Mouse (Mus musculus) heart, adult 18-20 months (tissue): ENCODE measurements around the gene Tlr2. TPM values are rescaled to one million over a fixed set of nuclear protein-coding genes. Genes with fewer than 3 reads are reported as not detected.
"Not testable (repeated sequence)": the region's sequence is repeated elsewhere in the genome, so short reads cannot be mapped to it uniquely, and the experiment has no call there.

Source experiments
- DNase-seq, 2 experiments: peaks; one replicate each; pipeline ENCODE4 v3.0.0; 2021 to 2022; ENCODE audit warnings: mixed read lengths in 1 of 2
- long read RNA-seq, 2 experiments: library from polyadenylated mRNA; stranded (forward); transcript quantifications; one replicate each; pipeline ENCODE4 v2.0.0; 2021
- total RNA-seq, 2 experiments: library from RNA; stranded (reverse); gene quantifications; 2 replicates each; pipeline ENCODE4 v1.2.3; 2021

The Tlr2 gene
- total RNA-seq, result 1 to 10 TPM; 1.8 to 1.9 TPM
- long read RNA-seq, experiment 1, result 0 reads
- long read RNA-seq, experiment 2, result 0 reads

GRCm38 (mm10) chr3:83841095-83841850 lies at the start of gene Tlr2:
Gene Tlr2 (minus strand): TSS chr3:83841767.
- peak; percentile 87 to 90 for DNase-seq

DNA sequence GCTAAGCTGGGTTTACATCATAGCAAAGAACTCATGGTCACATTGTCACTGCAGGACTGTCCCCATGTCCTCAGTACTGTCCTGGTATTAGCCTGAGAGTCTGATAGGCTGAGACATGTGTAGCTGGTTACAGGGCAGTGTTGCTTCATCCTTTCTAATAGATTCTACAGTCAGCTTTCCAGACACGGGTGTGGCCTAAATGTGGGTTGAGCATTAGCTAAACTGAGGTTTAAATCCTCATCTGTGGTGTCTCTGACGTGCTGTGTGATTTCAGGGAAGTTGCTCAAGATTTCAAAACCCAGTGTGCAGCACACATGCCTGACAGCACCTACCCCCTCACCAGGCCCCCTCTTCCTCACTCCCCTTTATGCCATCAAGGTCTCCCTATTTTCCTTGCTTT lies 43.6 kb upstream of the Tlr2 start:
- no peak for DNase-seq

GRCm38 (mm10) chr3:83879261-83880050 lies 37.9 kb upstream of the Tlr2 start:
- not testable (repeated sequence) for DNase-seq

DNA sequence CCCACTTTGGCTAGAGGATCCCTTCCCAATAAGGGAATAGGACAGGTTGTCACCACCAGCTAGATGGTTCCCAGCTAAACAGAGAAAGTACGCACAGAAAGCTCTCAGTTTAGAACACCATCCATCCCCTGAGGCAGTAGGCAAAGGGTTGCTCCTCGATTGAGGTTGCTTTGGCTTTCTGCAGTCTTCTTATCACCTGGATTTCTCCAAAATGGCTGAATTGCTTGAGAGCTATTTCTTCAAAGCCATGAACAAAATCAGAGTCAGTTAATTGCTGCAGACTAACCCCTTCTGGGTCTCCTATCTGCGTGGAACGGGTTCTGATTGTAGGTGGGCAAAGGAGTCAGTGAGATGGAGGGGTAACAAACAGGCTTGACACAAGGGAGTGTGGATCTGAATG lies 37.2 kb upstream of the Tlr2 start:
- no peak for DNase-seq

DNA sequence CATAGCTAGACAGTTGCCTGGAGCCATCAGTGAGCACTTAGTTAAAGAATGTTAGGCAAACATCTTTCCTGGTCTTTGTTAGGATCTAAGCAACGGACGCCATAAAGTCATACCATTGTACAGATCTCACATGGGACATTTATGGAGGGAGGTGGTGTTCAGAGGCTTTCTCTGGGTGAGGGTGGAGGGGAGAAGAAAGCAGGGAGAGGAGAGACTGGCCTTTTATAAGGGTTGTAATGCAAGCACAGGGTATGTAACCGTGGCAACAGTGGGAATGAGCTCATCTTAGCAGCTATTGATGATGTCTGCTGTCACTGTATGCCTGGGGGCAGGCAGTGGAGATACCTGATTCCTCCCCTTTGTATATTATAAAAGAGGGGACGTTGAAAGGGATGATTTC lies 34.7 kb upstream of the Tlr2 start:
- DNase-seq, result no peak

DNA sequence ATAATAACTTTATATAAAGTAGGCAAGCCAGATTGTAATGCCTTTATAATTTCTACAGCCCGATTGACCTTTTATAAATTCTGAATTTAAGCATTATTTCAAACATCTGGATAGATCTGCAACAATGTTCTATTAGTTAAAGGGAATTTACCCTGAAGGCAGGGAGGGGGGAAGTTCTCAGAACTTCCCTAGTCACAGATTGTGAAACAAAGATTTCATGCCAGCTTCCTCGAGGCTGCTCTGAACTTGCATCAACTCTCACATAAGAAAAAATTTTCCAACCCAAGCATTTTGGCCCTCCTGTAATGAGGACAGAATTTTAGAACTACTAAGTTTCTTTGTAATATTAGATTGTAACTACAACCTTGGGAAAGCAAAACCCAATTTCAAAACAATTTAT lies 33.5 kb upstream of the Tlr2 start:
- DNase-seq, result not testable (repeated sequence)

- DNase-seq, result not testable (repeated sequence)
Measured at GRCm38 (mm10) chr3:83872853-83873252, 31.3 kb upstream of the Tlr2 start.

- DNase-seq, result not testable (repeated sequence)
Measured at GRCm38 (mm10) chr3:83871962-83872361, 30.4 kb upstream of the Tlr2 start.

DNA sequence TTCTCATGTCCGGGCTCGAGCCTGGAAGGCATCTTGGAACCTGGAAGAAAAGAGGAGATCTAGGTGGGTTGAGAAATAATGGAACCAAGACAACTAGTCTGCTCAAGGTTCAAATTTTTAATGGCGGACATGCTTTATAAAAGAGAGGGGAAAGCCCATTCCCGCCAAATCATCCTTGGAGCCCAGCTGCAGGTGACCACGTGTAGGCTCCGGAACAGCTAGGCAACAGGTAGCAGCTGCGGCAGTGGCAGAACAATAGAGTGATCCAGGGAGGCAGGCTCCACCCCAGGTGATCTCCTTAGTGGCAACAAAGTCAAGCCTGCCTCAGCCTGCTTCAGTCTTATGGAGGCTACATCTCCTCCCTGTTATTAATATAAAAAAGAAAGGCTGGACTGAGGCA lies 30.0 kb upstream of the Tlr2 start:
- not testable (repeated sequence) for DNase-seq

DNA sequence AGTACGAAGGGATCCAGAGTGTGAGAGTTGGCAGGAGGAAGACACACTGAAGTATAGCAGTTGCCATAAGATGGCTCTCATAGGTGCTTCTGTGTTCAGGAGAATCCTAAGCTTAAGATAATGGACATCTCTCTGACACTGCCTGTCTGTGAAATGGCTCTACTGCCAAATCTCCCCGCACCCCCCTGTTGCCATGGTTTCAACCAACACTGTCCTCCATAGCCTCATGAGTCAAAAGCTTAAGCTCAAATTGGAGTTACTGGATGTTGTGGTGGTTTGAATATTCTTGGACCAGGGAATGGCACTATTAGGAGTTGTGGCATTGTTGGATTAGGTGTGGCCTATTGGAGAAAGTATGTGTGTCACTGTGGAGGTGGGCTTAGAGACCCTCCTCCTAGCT lies 28.2 kb upstream of the Tlr2 start:
- no peak for DNase-seq

DNA sequence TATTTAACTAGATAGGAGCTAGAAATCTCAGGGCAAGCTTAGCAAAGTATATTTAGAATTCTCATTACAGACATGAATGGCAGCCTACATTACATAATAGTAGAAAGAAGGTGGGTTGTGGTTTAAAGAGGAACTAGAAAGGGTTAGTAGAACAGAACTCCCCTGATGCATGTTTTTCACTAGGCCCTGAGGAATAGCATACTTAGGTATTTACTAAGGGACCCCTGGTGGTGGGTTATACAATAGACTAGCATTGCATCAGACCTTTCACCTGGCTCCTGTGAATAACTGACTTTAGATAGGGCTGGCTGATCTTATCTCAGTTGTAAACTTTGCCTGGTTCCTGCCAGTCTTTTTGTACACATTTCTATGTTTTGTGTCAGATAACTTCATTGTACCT lies 25.5 kb upstream of the Tlr2 start:
- not testable (repeated sequence) for DNase-seq

GRCm38 (mm10) chr3:83865216-83865615 lies 23.6 kb upstream of the Tlr2 start:
- peak; percentile 55 to 56 for DNase-seq

GRCm38 (mm10) chr3:83864064-83864548 lies 22.5 kb upstream of the Tlr2 start:
- DNase-seq, result no peak

- DNase-seq, result peak; percentile 88 to 93
Measured at GRCm38 (mm10) chr3:83862956-83863355, 21.4 kb upstream of the Tlr2 start.

DNA sequence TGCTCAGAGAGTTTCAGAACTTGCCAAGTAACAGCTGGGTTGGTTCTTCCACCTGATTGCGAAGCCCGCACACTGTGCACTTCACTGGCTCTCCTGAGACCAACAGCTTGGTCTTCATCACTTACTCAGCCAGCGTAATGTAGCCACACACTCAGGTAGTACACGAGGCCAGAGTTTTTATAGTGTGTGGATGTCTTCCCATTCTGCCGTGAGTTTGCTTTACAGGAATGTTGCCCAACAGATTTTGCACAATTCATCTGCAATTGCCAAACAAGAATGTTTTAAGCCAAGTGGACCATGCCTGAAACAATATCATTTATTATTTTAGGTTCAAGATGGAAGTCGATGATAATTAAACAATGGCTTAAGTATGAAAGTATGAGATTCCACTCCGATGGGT lies 18.0 kb upstream of the Tlr2 start:
- DNase-seq, result no peak

DNA sequence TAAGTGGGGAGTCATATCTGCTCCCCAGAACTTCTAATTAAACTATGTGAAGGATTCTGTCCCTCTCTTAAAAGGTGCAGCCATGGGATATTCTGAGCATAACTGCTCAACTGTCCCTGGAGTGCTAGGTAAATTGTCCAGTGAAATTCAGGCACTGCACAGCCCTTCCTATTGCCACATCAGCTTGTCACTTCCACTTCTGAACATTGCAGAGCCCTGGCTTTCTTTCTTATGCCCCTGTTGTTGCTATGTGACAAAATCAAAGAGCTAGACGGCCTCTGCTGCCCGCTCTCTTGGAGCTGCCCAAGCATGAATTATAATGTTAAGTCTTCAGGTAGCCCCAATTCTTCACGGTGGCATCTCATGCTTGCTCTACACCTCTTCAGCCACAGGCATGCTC lies 17.5 kb upstream of the Tlr2 start:
- DNase-seq, result no peak

DNA sequence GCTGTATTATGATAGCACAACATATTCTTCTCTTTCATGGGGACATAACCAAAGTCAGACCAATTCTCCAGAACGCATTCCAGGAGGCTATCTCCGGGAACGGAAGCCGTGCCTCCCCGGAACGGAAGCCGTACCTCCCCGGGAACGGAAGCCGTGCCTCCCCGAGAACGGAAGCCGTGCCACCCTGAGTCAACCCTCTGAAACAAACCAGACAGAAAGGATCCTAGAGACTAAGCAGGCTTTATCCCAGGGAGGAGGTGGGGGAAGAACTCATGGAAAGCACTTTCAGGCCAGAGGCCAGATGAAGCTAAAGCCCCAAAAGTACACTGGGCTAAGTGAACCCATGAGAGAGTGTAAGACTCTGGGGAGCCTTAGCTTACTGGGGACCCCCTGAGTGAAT lies 16.1 kb upstream of the Tlr2 start:
- DNase-seq, result no peak

DNA sequence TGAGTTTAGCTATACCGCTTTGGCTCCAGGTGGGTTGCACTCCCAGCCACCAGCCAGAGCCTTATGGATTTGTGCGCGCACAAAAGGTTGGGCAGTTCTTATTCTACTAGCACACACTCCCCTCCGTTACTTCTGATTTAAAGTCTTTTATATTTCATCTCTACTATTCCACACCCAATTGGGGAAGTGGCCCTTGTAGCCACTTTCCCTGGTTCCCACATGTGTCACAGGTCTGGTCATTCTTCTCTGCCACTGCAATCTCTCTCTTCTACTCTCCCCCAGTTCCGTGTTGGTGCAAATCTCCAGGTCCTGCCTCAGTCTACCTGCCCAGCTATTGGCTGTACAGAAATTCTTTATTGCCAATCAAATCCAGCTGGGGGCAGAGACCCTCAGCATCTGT lies 14.1 kb upstream of the Tlr2 start:
- no peak for DNase-seq

DNA sequence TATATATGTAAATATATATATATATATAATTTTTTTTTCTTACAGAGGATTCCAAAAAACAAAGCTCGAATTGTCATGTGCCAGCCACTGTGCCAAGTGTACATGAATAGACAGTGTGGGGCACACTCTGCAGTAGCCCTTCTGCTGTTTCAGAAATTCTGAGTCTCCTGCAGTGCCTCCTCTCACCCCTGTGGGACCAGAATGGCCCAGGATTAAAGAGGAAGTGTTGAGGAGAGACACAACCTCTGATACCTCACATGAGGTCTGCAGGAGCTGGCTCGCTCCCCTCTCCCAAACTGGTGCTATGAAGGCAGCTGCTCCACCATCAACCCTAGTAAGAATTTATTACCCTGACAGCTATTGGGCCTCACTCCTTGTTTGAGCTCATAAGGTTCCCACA lies 7.8 kb upstream of the Tlr2 start:
- no peak for DNase-seq

DNA sequence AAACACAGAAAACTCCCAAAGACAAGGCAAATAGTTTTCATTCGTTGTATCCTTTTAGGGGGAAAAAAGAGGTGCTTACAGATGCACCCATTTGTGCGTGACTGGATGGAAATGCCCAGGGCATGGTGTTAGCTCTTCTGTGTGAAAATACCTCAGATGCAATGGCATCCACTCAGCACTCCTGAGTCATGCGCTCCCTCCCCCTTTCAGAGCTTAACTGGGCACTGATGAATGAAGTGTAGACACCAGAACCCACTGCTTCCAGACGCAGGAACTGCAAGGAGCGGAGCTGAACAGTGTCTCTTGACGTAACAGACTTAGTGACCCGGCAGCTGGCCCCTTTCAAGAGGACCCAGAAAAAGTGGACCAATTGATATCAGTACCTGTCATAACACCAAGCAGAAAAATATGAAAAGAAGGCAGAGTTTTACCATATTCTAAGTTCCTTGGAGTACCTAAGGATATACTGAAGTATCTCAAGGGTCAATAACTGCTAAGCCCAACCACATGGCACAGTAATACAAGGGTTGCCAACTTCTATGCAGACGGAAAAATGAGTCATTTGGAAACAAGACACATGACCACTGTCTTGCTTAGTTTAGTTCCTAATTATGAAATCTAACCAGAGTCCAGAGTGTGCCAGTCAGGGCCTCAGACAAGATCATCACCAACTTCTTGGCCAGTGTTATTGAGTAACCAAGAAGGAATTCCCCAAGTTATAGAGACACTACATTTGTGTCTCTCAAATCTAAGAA lies 3.4 kb upstream of the Tlr2 start:
- peak in 1 of 2 experiments; percentile 54 for DNase-seq

GRCm38 (mm10) chr3:83839477-83839876 lies 2.1 kb downstream of the Tlr2 start:
- no peak for DNase-seq

DNA sequence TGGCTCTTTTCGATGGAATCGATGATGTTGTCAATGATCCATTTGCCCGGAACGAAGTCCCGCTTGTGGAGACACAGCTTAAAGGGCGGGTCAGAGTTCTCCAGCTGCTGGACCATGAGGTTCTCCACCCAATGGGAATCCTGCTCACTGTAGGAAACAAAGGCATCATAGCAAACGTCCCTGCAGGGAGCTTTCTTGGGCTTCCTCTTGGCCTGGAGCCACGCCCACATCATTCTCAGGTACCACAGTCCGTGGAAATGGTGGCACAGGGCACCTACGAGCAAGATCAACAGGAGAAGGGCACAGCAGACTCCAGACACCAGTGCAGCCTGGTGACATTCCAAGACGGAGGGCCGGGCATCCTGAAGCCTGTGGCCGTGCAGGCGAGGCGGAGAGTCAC lies 4.9 kb downstream of the Tlr2 start:
- DNase-seq, result no peak
